In genomic region chr10:53466851-53467250, GRCm38 (mm10) we compare ENCODE assay signal across 10 mouse cellular contexts.
DNase-seq lines count a peak whose midpoint lies in the region; ATAC-seq and TF ChIP-seq lines count a peak whose summit lies in the region.
"Had no signal": no experiment of that assay in that cellular context is flagged by ENCODE, and none has a peak within 500 bp of the region (broad histone marks: within the 10 kb centered on the region; RNA-seq: fewer than 3 reads in every experiment).

No protein-coding gene starts in this region.

- H3K27ac ChIP-seq in kidney, embryonic 14.5 days (ENCODE audit: low read depth, low read length) = no peak overlapping the region
- H3K27ac ChIP-seq in heart, embryonic 12.5 days (ENCODE audit: poor library complexity, severe bottlenecking) = no peak overlapping the region; the same call in 1 of the 2 replicates
- H3K27ac ChIP-seq in lung, embryonic 14.5 days (ENCODE audit: low read depth) = peak overlapping the region; percentile 71
- H3K27ac ChIP-seq: macrophage had no signal

- no peak overlapping the region for H3K9ac ChIP-seq in kidney, embryonic 14.5 days (ENCODE audit: low read depth, low read length)
- H3K9ac ChIP-seq in heart, embryonic 12.5 days = no peak overlapping the region
- H3K9ac ChIP-seq in lung, embryonic 14.5 days = no peak overlapping the region

- H3K4me1 ChIP-seq in kidney, embryonic 14.5 days (ENCODE audit: control insufficient read depth, insufficient read depth, low read length) = no peaks in the 10 kb centered on the region
- peaks cover 28% of the 10 kb centered on the region for H3K4me1 ChIP-seq in heart, embryonic 12.5 days (replicated peaks)
- H3K4me1 ChIP-seq in lung, embryonic 14.5 days (ENCODE audit: insufficient read depth) = peaks cover 15% of the 10 kb centered on the region

- H3K9me3 ChIP-seq in kidney, embryonic 14.5 days (ENCODE audit: control insufficient read depth, low read length) = peaks cover 9% of the 10 kb centered on the region
- peaks cover under 1% of the 10 kb centered on the region; the same call in 1 of the 2 replicates for H3K9me3 ChIP-seq in heart, embryonic 12.5 days (replicated peaks)
- H3K9me3 ChIP-seq in lung, embryonic 14.5 days (ENCODE audit: low read depth, low read length) = peaks cover 9% of the 10 kb centered on the region

- peak; percentile 12 for DNase-seq in kidney, adult 11 months
- peak; percentile 56 for DNase-seq in brain, adult 2 months (ENCODE audit: low read depth, low spot score)
- DNase-seq in lung, embryonic 14.5 days = peak; percentile 74
- no peak for DNase-seq in right cerebral cortex, postnatal 14 days
- no peak for DNase-seq in spleen, postnatal 36 days (ENCODE audit: low spot score in 2 of 2)
- no peak for DNase-seq in adrenal gland, postnatal 14 days
- DNase-seq: cerebellum, adult 9-11 months had no signal

- 64% methylated on average over 1 of the region's 1 CpGs for WGBS in kidney, embryonic 14.5 days
- WGBS in heart, embryonic 12.5 days = 65% methylated on average over 1 of the region's 1 CpGs
- WGBS in lung, embryonic 14.5 days = 55% methylated on average over 1 of the region's 1 CpGs

- H3K36me3 ChIP-seq in kidney, embryonic 14.5 days (ENCODE audit: control insufficient read depth, insufficient read depth, low read length) = no peaks in the 10 kb centered on the region
- no peaks in the 10 kb centered on the region for H3K36me3 ChIP-seq in heart, embryonic 12.5 days
- no peaks in the 10 kb centered on the region for H3K36me3 ChIP-seq in lung, embryonic 14.5 days (ENCODE audit: insufficient read depth)

- H3K27me3 ChIP-seq in kidney, embryonic 14.5 days (ENCODE audit: control insufficient read depth, insufficient read depth, low read length) = no peaks in the 10 kb centered on the region
- H3K27me3 ChIP-seq in heart, embryonic 12.5 days (replicated peaks) = no peaks in the 10 kb centered on the region
- H3K27me3 ChIP-seq in lung, embryonic 14.5 days (ENCODE audit: insufficient read depth, low read length) = no peaks in the 10 kb centered on the region

- H3K4me3 ChIP-seq in kidney, embryonic 14.5 days (ENCODE audit: low read length) = no peak overlapping the region
- H3K4me3 ChIP-seq in heart, embryonic 12.5 days = no peak overlapping the region
- H3K4me3 ChIP-seq in lung, embryonic 14.5 days (ENCODE audit: low read depth, low read length) = no peak overlapping the region

- no peak for ATAC-seq in kidney, embryonic 14.5 days (ENCODE audit: low FRiP score, low TSS enrichment)
- peak; percentile 57; the same call in 1 of the 2 replicates for ATAC-seq in heart, embryonic 12.5 days (ENCODE audit: insufficient number of reproducible peaks, low FRiP score)
- peak; percentile 61 for ATAC-seq in lung, embryonic 14.5 days (ENCODE audit: insufficient read depth)

- no peak for TF ChIP-seq CTCF in lung, embryonic 14.5 days (IDR thresholded peaks at IDR 0.05; ENCODE audit: low read depth)

- no peak overlapping the region for H3K4me2 ChIP-seq in kidney, embryonic 14.5 days (replicated peaks; ENCODE audit: low read depth, low read length)
- no peak overlapping the region for H3K4me2 ChIP-seq in heart, embryonic 12.5 days
- H3K4me2 ChIP-seq in lung, embryonic 14.5 days = no peak overlapping the region

Comparison
In these comparisons a context has a peak if more than half of its experiments do, and no peak if none do; other contexts are left out.
1. DNase-seq: peak in kidney, adult 11 months (single experiment), brain, adult 2 months (single experiment) and lung, embryonic 14.5 days (single experiment); none in right cerebral cortex, postnatal 14 days (single experiment), spleen, postnatal 36 days (0 of 2) and adrenal gland, postnatal 14 days (single experiment).